Mouse (Mus musculus): ENCODE measurements at regions not wholly inside any gene's neighbourhood (a gene's known extent, or its start where the extent isn't known, plus 50 kb on each side); places are given as distances from the start of the nearest gene placed in this dataset.

GRCm38 (mm10) chr10:111789264-111789663 lies 183.2 kb upstream of the Krr1 start:
- H3K4me2 ChIP-seq (replicated peaks) = no peak overlapping the region
- H3K4me1 ChIP-seq = no peaks in the 10 kb centered on the region
- no peaks in the 10 kb centered on the region for H3K36me3 ChIP-seq
- no peak overlapping the region for H3K4me3 ChIP-seq
- 93% methylated on average over 9 of the region's 9 CpGs for WGBS
- H3K9me3 ChIP-seq = no peaks in the 10 kb centered on the region
- H3K27me3 ChIP-seq = no peaks in the 10 kb centered on the region
- no peak overlapping the region for H3K9ac ChIP-seq (replicated peaks)
- H3K27ac ChIP-seq (replicated peaks) = no peak overlapping the region
- ATAC-seq (replicated peaks) = no peak

GRCm38 (mm10) chr10:111790911-111791310 lies 181.6 kb upstream of the Krr1 start:
- Histone ChIP-seq H3K9me3 (no peaks in the 10 kb centered on the region), H3K27me3 (no peaks in the 10 kb centered on the region), H3K27ac (replicated peaks) (no peak overlapping the region), H3K36me3 (no peaks in the 10 kb centered on the region), H3K9ac (replicated peaks) (no peak overlapping the region), H3K4me2 (replicated peaks) (no peak overlapping the region), H3K4me3 (no peak overlapping the region), H3K4me1 (no peaks in the 10 kb centered on the region)
- ATAC-seq (replicated peaks) = no peak
- WGBS = 98% methylated on average over 2 of the region's 2 CpGs

GRCm38 (mm10) chr10:111795056-111795455 lies 177.4 kb upstream of the Krr1 start:
- H3K27ac ChIP-seq (replicated peaks) = no peak overlapping the region
- peaks cover 6% of the 10 kb centered on the region; the same call in 1 of the 2 replicates for H3K4me1 ChIP-seq
- H3K36me3 ChIP-seq = no peaks in the 10 kb centered on the region
- 86% methylated on average over 5 of the region's 5 CpGs for WGBS
- no peak overlapping the region for H3K4me3 ChIP-seq
- H3K9ac ChIP-seq (replicated peaks) = no peak overlapping the region
- ATAC-seq (replicated peaks) = no peak
- H3K27me3 ChIP-seq = no peaks in the 10 kb centered on the region; the same call in 1 of the 2 replicates
- no peaks in the 10 kb centered on the region for H3K9me3 ChIP-seq
- no peak overlapping the region for H3K4me2 ChIP-seq (replicated peaks)

DNA sequence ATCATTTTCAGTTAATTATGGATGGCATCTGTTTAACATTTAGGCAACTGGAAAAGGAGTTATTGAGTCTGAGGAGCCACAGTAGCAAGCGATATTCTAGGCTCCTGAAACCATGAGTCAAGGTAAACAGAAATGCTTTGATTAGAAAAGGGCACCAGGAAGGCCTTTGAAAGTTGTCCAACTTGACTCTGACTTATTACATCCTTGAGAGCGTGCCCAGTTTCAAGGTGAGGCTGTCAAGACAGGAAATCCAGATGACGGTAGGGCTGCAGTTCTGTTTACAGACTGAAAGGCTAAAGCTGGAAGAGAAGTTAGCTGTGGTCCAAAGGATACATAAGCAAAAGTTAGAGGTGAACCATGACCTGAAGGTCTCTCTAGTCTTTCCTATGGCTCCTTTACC lies 176.7 kb upstream of the Krr1 start:
- H3K4me1 ChIP-seq = peaks cover 6% of the 10 kb centered on the region; the same call in 1 of the 2 replicates
- no peak overlapping the region for H3K9ac ChIP-seq (replicated peaks)
- no peaks in the 10 kb centered on the region; the same call in 1 of the 2 replicates for H3K27me3 ChIP-seq
- ATAC-seq (replicated peaks) = no peak
- no peak overlapping the region for H3K4me2 ChIP-seq (replicated peaks)
- H3K27ac ChIP-seq (replicated peaks) = no peak overlapping the region
- H3K36me3 ChIP-seq = no peaks in the 10 kb centered on the region
- no peak overlapping the region for H3K4me3 ChIP-seq
- no peaks in the 10 kb centered on the region for H3K9me3 ChIP-seq
- WGBS = 87% methylated on average over 3 of the region's 3 CpGs

- no peaks in the 10 kb centered on the region for H3K36me3 ChIP-seq
- no peak overlapping the region for H3K27ac ChIP-seq (replicated peaks)
- H3K4me2 ChIP-seq (replicated peaks) = no peak overlapping the region
- ATAC-seq (replicated peaks) = no peak
- no peak overlapping the region for H3K4me3 ChIP-seq
- H3K4me1 ChIP-seq = peaks cover 6% of the 10 kb centered on the region; the same call in 1 of the 2 replicates
- no peaks in the 10 kb centered on the region; the same call in 1 of the 2 replicates for H3K27me3 ChIP-seq
- no peak overlapping the region for H3K9ac ChIP-seq (replicated peaks)
- H3K9me3 ChIP-seq = no peaks in the 10 kb centered on the region
- 77% methylated on average over 7 of the region's 7 CpGs for WGBS
These were observed 173.6 kb upstream of the Krr1 start for GRCm38 (mm10) chr10:111798851-111799281.

DNA sequence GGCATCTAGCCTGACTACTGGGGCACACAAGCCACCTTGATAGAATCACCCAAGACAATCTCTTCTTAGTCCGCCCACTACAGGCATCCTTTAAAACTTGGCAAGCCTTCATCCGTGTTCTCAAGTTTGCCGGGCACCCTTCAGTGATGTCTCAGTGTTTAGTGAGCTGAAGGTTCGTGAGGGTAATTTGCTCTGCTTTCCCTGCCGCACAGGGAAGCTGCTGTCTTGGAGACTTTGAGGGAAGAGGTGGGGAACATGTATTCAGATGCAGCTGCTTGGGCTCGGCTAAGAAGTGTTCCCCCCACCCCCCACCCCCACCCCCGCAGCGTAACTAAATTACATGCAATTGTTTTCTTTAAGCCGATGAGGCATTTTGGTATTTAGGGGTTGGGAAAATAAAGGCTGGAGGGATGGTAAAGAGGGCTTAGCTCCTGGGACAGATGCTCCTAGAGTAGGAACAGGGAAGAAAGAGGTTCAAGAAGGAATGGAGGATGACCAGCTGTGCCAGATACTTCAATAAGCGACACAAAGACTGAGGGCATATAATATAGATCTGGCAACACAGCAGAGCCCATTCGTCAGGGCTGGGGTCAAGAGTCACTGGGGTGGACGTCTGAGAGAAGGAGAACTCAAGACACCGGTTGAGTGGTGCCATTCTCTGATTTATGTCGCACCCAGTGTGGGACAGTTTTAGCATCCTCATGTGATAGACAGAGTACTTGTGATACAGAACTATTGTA lies 172.4 kb upstream of the Krr1 start:
- ATAC-seq (replicated peaks) = no peak
- Histone ChIP-seq H3K27me3 (no peaks in the 10 kb centered on the region; the same call in 1 of the 2 replicates), H3K9me3 (no peaks in the 10 kb centered on the region), H3K36me3 (no peaks in the 10 kb centered on the region), H3K4me1 (peaks cover 6% of the 10 kb centered on the region; the same call in 1 of the 2 replicates), H3K27ac (replicated peaks) (no peak overlapping the region), H3K9ac (replicated peaks) (no peak overlapping the region), H3K4me3 (no peak overlapping the region), H3K4me2 (replicated peaks) (no peak overlapping the region)
- WGBS = 29% methylated on average over 14 of the region's 14 CpGs

DNA sequence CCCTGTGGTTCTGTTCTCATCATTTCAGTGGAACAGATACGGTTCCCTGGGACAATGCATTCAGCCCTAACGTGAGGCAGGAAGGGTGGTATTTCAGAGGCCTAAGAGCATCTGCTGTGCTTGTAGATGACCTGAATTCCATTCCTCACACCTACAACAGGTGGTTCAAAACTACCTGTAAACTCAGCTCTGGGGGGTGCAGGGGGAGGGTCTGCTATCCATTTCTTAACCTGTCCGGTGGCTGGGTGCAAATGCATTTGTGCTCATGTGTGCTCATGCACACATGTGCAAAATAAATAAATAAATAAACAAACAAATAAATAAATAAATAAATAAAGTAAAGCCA lies 171.9 kb upstream of the Krr1 start:
- H3K4me2 ChIP-seq (replicated peaks) = no peak overlapping the region
- peaks cover 6% of the 10 kb centered on the region; the same call in 1 of the 2 replicates for H3K4me1 ChIP-seq
- no peak overlapping the region for H3K27ac ChIP-seq (replicated peaks)
- no peaks in the 10 kb centered on the region for H3K36me3 ChIP-seq
- H3K9me3 ChIP-seq = no peaks in the 10 kb centered on the region
- H3K9ac ChIP-seq (replicated peaks) = no peak overlapping the region
- H3K27me3 ChIP-seq = no peaks in the 10 kb centered on the region; the same call in 1 of the 2 replicates
- WGBS = 69% methylated on average over 3 of the region's 3 CpGs
- no peak overlapping the region for H3K4me3 ChIP-seq
- ATAC-seq (replicated peaks) = no peak

DNA sequence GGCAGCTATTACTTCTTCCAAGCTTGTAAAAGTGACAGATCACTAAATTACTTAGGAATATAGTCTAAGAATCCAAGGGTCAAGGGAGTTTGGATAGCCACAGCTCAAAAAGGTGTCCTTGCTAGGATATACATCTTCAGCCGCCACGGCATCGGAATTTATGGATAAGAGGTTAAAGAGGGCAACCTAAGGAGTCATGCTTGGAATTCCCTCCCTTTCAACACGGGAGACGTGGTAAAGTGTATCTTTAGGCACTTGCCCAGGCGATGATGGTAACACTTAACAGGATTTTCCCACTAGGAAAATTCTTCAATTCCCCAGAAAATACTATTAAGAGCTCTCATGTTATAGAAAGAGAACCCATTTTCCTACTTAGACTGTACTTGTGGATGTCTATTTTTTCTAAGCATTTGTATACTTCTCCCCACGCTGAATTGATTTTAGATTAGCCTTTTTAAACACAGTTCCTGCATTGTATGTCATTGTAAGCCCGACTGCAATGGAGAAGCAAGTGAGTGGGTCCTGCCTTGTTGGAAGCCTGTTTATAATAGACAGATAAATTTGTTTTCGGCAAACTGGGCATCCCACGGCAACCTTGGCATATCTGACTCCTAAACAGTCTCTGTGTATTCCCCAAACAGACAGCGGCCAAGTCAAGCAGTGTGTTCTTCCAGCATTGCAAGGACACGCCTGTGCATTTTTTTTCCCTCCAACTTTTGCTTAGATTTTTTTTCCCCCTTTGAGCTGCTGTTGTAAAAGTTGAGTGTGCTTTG lies 171.3 kb upstream of the Krr1 start:
- H3K4me3 ChIP-seq = no peak overlapping the region
- H3K9me3 ChIP-seq = no peaks in the 10 kb centered on the region
- peaks cover 6% of the 10 kb centered on the region; the same call in 1 of the 2 replicates for H3K4me1 ChIP-seq
- no peak overlapping the region for H3K27ac ChIP-seq (replicated peaks)
- no peak overlapping the region for H3K9ac ChIP-seq (replicated peaks)
- 60% methylated on average over 12 of the region's 12 CpGs for WGBS
- no peaks in the 10 kb centered on the region; the same call in 1 of the 2 replicates for H3K27me3 ChIP-seq
- H3K36me3 ChIP-seq = no peaks in the 10 kb centered on the region
- ATAC-seq (replicated peaks) = no peak
- no peak overlapping the region for H3K4me2 ChIP-seq (replicated peaks)

GRCm38 (mm10) chr10:111801794-111802359 lies 170.6 kb upstream of the Krr1 start:
- H3K27ac ChIP-seq (replicated peaks) = no peak overlapping the region

DNA sequence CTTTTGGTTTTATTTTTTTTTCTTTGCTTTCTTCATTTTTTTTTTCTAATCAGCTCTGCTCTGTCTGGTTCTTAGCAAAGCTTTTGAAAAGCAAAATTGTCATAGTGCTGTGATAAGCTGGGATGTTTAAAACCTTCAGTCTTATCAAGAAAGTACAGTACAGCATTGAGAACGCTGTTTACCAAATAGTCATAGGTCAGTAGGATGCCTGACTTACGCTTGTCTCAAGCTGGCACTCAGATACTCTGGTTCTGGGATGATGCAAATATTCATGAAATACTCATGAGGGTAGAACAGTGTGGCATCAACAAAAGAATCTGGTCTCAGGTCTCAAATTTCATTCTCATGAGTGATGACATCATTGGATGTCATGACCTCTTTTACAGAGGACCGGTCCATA lies 166.1 kb upstream of the Krr1 start:
- no peaks in the 10 kb centered on the region for H3K4me1 ChIP-seq
- H3K4me2 ChIP-seq (replicated peaks) = no peak overlapping the region
- no peak for ATAC-seq (replicated peaks)
- no peaks in the 10 kb centered on the region for H3K9me3 ChIP-seq
- no peaks in the 10 kb centered on the region for H3K36me3 ChIP-seq
- 95% methylated on average over 3 of the region's 3 CpGs for WGBS
- H3K27ac ChIP-seq (replicated peaks) = no peak overlapping the region
- H3K9ac ChIP-seq (replicated peaks) = no peak overlapping the region
- H3K4me3 ChIP-seq = no peak overlapping the region
- no peaks in the 10 kb centered on the region for H3K27me3 ChIP-seq

More at GRCm38 (mm10) chr10:111801794-111802359, 170.6 kb upstream of the Krr1 start:
- no peak overlapping the region for H3K4me3 ChIP-seq
- H3K4me1 ChIP-seq = peaks cover 6% of the 10 kb centered on the region; the same call in 1 of the 2 replicates
- 59% methylated on average over 12 of the region's 12 CpGs for WGBS
- no peak for ATAC-seq (replicated peaks)
- no peaks in the 10 kb centered on the region for H3K9me3 ChIP-seq
- no peaks in the 10 kb centered on the region; the same call in 1 of the 2 replicates for H3K27me3 ChIP-seq
- H3K36me3 ChIP-seq = no peaks in the 10 kb centered on the region
- H3K9ac ChIP-seq (replicated peaks) = no peak overlapping the region
- no peak overlapping the region for H3K4me2 ChIP-seq (replicated peaks)

- no peak for ATAC-seq (replicated peaks)
- Histone ChIP-seq H3K4me3 (no peak overlapping the region), H3K4me2 (replicated peaks) (no peak overlapping the region), H3K4me1 (no peaks in the 10 kb centered on the region), H3K9me3 (no peaks in the 10 kb centered on the region), H3K27me3 (no peaks in the 10 kb centered on the region), H3K27ac (replicated peaks) (no peak overlapping the region), H3K36me3 (no peaks in the 10 kb centered on the region), H3K9ac (replicated peaks) (no peak overlapping the region)
- 69% methylated on average over 5 of the region's 5 CpGs for WGBS
These were observed 165.5 kb upstream of the Krr1 start for GRCm38 (mm10) chr10:111806916-111807315.

- Histone ChIP-seq H3K9me3 (no peaks in the 10 kb centered on the region), H3K4me1 (peaks cover 6% of the 10 kb centered on the region; the same call in 1 of the 2 replicates), H3K4me3 (no peak overlapping the region), H3K27me3 (no peaks in the 10 kb centered on the region), H3K4me2 (replicated peaks) (no peak overlapping the region), H3K27ac (replicated peaks) (no peak overlapping the region), H3K36me3 (no peaks in the 10 kb centered on the region), H3K9ac (replicated peaks) (no peak overlapping the region)
- WGBS = 89% methylated on average over 4 of the region's 4 CpGs
- ATAC-seq (replicated peaks) = no peak
These were observed 158.7 kb upstream of the Krr1 start for GRCm38 (mm10) chr10:111813736-111814135.

All from forebrain, embryonic 15.5 days (tissue).